Mouse (Mus musculus): ENCODE data around the gene Rbm47.

Gene Rbm47

DNA sequence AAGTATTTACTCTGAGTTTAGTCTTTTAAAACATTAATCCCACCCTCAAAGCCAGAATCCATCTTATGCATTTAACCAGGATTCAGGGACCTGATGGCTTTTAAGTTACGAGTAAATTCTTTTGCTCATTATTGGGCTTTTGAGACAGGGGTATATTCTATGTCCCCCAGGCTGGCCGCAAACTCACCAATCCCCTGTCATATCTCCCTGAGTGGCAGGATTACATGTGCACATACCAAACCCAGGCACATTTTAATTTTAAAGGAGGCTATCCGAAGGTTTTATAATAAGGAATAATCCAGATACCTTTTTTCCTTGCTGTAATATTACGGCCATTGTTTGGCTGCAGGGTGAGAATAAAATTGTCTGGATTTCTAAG is 111.3 kb downstream of the Rbm47 start:
- no peak for DNase-seq

DNA sequence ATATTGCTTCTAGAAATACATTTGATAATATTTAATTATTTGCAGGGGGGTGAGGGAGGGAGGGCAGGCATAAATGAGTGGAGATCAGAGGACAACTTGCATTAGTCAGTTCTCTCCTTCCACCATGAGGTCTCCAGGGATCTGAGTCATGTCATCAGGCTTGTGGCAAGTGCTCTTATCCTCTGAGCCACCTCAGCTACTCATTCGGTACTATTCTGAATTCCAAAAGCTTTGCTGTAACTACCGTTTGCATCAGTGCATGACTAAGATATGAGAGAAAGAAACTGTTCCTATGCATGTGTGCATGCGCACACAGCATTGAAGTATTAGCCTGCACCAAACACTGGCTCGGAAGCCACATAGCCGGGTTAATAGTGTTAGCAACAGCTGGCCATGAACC is 114.1 kb downstream of the Rbm47 start:
- DNase-seq: no peak

DNA sequence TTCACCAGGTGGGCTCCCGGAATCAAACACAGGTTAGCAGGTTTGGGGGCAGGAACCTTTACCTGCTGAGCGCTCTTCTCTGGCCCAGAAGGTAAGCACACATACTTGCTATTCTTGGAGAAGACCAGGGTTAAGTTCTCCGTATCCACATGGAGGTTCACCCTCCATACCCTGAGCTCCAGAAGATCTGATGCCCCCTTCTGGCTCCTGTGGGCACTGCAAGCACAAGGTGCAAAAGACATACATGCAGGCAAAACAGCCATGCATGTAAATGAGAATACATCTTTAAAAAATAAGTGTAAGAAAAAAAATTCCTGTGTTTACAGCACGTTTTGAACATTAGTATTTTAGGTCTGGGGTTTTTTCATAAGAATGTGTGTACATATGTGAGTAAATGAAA is 116.2 kb downstream of the Rbm47 start:
- DNase-seq: peak; percentile 35

DNA sequence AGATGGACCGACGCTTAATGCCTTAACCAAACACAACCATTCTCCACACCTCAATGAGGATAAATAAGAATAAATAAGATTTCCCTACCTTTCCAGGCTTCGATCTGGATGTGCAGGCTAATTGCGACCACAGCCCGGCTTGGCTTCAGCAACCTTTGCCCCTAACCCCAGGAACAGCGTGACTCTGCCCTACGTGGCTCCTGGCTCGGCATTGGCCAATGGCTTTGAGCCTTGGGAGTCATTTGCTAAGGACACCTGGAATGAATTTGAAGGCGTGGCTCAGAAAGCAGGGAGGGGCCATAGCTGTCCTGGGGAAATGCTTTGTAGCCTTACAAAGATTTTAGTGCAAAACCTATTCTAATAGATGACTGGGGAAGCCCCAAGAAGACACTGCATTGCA is 118.5 kb downstream of the Rbm47 start:
- peak; percentile 31 for DNase-seq

DNA sequence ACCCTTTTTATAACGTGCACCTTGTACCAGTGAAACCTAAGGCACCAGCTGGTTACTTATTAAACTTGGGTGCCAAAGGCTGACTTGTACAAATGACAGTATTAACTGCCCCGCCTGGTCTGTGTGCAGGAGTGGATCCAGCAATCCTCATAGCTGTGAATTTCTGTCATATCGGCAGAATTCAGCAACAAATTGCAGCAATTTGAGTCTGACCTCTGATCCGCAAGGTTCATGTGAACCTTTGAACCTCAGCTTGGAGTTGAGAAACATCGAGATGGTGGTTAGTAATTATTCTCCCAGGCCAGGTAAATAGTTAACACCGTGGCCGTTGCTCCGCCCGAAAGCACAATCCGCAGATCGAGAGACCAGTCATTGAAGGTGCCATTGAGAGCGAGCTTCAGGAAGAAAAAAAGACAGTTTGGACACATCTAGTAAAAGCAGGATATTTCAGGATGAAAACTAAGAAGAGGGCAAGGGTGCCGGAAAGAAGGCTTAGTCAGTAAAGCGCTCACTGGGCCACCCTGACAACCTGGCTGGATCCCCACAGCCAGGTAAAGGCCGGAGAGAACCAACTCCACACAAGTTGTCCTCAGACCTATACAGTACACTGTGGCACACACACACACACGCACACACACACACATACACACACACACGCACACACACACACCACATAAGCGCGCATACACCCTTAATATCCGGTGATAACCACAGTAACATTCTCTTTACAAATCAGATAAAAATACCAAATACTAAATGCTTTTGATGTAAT is 120.0 kb downstream of the Rbm47 start:
- no peak for DNase-seq

DNA sequence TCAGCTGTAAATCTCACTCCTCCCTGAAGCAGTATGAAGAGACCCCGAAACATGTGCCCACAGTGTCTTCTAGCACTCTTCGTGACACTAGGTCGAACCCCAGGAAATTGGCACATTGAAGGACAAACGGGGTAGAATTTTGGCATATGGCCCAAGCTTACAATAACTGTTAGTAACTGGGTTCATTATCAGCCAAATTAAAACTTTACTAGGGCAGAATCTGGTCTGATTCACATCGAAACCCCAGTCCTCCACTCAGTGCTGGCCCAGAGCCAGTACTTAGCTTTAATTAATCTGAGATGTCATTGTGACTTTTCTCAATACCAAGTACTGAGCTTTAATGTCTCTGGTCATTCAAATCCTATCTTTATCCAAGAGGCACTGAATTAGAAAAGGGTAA is 122.1 kb downstream of the Rbm47 start:
- DNase-seq: no peak

DNA sequence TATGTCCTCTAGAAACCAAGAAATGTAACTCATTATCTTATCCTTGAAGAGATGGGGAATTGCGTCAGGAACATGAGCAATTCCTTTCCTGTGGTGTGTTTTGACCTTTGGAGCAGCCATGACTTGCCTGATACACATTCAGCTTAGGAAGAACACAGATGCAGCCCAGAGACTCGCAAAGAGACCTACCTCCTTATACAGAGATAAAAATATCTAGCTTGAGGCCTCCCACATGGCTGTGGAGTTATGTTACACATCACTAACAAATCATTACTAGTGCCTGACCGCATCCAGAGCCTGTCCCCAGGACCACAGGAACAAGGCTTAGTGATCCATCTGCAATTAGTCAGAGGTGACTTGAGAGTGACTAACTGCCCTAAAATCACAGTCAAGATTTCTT is 126.6 kb downstream of the Rbm47 start:
- no peak for DNase-seq

DNA sequence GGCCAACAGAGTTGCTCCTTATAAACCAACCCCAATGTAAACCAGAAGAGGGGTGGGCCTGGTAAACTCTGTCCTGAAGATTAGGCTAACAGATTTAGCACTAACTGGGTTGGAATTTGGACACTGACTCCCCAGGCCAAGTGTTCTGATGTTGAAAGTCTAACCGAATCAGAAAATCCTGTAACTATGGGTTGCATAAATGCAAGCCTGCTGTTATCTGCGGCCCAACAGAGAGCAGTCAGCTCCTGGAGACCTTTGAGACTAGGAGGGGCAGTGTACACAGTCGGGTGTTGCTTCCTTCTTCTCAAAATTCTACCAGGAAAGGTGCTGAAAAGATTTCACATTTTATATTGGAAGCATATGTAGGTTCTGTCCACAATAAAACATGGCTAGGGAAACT is 129.0 kb downstream of the Rbm47 start:
- DNase-seq: no peak

DNA sequence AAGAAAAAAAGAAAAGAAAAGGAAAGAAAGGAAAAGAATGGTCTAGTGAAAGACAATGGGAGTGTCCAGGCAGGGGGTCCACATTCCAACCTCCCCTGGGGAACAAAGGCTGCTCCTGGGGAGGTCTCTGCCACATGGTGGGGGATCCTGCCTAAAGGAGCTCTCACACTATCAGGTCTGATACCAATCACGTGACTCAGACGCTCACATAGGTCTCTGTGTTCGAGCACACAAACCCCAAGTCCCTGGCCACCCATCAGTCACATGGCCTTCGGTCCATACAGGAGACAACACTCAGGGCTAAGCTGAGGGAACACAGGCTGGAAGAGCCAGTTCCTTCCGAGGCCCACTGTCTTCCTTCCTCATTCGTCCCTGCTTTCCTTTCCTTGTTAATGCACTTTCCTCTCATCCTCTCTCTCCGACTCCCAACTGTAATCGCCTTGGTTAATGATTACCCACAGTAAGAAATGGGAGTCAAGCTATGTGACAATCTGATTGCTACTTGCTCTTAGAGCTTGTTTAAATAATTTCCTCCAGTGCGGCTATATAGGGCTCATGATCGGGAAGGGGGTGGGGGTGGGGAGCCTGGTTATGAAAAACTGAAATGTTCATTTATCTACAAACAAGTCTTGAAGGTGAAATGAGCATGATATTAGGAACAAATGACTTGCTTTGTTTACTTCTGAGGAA is 130.1 kb downstream of the Rbm47 start:
- no peak for DNase-seq

DNA sequence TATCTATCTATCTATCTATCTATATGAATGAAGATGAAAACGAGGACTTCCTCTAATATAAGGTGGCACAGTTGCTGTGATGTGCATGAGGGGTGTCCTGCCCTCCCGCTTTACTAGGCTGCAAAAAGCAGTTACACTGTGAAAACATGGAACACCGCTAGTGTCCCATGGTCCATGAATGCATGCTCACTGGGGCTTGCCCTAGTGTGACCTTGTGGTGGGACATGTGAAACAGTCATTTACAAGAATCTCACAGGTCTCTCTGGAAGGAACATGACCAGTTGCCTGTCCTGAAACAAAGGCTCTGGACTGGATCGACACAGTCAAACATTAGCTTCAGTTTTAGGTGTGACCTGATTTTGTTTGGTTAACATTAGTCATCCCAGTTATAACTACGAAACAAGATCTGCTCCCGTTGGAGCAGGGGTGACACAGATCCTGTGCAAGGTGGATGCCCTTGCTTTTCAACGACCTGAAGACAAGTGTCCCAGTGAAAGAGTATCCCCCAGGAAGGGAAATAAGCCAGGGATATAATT is 132.1 kb downstream of the Rbm47 start:
- DNase-seq: no peak

DNA sequence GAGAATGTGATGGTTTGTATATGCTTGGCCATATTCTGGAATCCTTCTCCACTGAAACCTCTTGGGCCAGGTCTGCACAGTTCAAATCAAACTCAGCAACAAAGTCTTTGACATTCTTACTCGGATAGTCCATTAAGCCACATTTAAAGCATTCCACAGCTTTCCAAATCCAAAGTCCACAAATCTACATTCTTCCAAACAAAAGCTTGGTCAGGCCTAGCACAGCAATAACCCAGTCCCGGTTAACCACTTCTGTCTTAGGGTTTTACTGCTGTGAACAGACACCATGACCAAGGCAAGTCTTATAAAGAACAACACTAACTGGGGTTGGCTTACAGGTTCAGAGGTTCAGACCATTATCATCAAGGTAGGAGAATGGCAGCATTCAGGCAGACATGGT is 133.1 kb downstream of the Rbm47 start:
- DNase-seq: no peak

DNA sequence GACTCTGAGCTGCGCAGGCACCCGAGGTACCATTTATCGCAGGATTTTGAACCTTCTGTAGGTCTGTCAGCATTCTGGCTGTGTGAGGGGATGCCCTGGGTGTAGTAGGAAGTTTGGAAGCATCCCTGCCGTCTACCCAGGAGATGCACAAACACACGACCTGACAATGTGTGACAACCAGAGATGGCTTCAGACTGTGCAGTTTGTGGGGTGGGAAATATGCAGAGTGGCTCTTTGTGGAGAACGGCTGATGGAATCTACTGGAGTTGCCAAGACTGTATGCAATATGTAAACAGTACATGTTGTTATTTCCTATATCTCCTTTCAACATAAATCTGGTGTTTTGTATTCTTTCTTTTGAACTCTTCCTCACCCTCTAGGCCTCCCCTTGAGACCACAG is 135.9 kb downstream of the Rbm47 start:
- DNase-seq: no peak

DNA sequence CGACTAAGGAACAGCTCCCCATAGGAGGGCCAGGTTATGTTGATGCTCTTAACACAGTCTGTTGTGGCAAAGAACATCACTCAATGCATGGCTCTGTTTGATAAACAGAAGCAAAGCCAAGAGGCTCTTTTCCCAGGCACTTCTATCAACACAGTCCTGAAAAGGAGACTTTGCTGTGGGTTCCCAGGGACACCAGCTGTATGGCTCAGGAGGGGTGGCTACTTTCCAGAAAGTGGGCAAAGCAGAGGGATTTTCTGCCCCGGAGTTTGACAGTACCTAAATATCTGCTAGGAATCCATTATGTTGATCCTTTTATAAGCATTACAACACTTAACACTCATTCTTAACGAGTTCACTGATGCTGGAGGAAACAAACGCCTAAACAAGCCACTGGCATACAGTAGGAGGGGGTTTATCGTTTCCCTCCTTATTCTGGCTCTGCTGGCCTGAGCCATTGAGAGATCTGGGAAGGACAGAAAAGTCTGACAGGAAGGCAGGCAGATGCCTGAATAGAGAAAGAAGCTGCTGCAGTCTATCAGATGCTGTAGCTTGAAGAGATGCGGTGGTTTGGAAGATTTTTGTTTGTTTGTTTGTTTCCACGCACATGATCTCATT is 136.4 kb downstream of the Rbm47 start:
- no peak for DNase-seq

DNA sequence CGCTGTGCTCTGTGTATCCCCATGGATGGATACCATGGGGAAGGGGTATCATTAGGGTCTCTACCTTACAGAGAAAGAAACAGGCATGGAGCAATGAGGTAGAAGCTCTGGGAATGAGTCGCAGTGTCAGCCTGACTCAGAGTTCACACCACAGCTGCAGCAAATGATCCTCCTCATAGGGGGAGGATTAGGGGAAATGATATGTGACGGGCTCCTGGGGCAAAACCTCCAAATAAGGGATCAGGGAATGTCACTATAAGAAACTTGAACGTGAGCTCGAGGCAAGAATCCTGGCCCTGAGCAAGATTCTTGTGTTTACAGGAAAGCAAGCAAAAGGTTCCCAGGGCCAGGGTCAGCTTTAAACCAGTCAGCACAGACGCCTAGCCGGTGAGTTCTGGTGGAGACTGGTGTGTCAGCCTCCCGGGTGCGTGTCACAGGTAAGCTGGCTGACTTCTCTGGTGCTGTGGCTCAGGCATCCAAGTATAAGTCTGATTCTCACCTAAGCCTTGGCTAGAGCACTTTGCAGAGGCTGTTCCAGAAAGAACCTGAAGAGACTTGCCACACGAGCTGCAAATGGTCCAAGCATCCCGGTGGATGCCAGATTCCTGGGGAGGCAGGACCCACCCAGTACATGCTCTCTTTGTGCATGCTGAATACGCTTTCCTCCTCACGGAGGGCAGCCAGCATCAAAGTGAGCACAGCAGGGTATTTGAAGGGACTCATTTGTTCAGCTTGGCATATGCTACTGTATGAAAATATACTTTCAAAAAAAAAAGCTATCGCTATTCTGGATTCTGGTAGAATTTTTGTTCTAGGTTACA is 138.3 kb downstream of the Rbm47 start:
- no peak for DNase-seq

DNA sequence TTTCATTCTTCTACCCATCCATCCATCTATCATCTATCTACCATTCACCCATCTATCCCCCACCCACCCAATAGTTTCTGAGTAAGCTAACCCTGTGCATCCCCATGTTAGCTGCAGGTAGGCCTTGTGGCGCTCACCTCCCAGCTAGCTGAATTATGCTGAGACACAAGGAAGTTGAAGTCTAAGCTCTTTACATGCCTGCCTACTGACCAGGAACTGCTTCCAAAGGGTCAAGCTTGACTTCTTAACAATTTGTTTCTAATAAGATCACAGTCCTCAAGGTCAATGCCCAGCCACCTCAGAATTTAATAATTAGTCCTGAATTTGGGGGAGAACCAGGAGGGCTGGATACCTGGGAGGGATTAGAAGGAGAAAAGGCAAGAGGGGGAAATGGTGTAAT is 140.1 kb downstream of the Rbm47 start:
- DNase-seq: no peak

DNA sequence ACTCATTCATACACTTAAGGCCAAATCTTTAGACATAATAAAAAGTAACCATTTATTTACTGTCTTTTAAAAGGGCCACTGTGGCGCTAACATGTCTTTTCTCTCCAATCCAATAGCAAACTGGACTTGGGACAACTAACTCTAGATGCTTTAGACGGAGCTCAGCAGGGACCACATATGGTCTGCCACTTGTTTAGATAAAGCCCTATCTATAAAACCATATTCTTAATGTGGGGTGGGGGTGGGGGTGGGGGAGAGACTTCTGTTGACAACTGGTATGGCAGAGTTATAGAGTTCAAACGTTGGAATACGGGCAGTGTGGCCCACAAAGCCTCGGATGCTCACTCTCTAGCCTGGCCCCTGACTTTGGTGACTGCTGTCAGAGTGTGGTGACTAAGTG is 141.2 kb downstream of the Rbm47 start:
- DNase-seq: peak; percentile 29

DNA sequence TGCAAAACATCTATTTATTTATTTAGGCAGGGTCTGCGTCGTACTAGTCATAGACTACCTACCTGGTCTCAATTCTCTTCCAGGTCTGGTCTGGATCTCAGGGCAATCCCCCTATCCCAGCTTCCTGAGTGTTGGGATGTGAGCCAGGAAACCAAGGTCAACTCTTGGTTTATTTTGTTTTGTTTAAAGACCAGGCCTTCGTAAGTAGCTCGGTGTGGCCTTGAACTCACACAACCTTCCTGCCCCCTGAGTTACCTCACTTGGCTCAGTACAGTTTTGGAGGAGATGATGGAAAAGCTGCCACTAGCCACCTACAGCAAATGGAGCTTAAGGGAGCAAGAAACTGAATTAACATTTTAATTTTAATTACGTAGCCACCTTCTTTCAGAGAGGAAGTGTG is 144.7 kb downstream of the Rbm47 start:
- no peak for DNase-seq

DNA sequence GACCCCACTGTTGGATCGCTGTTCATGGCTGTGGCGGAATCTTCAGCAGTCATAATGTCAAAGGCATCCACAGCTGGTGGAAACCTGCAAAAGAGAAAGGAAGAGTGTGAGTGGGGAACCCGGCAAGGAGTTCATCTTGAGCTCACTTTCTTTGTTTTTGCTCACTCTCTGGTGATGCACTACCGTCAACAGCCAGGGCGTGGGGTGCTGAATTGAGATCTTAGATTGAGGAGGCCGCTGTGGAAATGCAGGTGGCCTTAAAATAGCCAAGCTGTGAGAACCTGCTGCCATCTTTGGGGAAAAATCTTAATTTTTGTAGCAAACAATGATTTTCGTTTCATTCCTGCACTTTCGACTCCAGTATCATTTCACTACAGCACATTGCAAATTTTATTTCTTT is 145.7 kb downstream of the Rbm47 start:
- DNase-seq: no peak

DNA sequence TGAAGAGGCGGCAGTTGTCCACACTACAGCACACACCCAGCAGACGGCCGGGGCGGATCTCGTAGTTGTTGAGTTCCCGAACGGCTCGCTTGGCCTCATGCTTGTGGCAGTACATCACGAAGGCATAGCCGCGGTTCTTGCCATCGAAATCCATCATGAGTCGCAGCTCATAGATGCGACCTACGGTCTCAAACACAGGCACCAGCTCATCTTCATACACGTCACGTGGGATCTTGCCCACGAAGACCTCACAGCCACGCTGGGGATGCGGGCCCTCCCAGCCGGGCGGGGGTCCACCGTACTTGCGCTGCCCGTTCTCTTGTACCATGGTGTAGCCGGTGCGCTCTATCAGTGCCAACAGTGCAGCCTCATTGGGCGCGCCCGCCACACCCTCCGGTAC is 146.1 kb downstream of the Rbm47 start:
- no peak for DNase-seq

DNA sequence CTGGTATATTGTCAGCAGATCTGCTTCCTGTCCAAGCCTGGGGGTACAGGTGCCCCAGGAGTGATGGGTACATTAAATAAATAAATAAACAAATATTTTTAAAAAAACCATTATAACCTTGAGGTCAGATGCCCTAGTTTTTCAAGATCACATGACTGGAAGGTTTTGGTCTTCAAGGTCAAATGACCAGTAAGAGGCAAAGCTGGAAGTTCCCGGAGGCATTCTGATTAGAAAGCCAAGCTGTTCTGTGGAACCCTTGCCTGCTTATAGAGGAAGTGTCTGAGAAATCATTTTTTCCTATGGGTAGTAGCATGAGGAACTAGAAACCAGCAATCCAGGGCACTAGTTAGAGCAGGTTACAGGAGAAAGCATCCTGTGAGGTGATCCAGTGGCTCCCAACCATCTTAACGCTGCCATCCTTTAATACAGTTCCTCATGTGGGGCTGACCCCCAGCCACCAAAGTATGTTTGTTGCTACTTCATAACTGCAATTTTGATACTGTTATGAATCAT is 157.4 kb downstream of the Rbm47 start:
- no peak for DNase-seq

DNA sequence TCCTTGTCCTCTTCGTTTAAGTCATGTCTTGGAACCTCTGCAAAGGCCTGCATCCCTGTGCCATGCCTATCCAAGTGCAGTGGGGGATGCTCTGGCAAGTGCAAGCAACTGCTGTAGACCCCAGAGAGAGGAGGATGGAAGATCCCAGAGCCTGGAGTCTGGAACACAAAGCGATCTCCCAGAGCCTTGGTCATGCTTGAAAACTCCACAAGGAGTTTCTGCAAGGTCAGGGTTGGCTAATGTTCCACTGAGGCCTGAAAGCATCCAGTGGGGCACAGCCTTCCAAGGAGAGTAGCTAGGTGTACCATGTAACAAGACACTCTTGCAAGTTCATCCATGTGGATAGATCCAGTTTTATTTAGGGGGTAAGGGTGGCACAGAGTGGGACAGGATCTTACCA is 158.5 kb downstream of the Rbm47 start:
- DNase-seq: no peak

DNA sequence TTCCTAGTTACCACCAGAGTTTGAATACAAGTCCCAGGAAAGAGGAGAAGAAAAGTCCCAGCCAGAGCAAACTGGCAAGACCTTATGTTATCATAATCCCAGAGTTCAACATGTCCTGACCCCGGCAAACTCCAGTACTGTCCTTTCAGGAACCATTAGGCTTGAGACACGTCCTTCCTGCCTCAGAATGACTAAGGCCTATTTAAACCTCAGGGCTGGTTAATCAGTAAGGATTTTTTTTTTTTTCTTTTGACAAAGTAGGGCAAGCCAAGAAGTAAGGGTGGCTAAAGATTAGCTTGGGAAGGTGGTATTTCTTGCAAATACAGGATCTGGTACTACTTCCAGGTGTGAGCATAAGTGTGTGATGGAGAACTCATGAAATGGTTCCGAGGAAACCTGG is 158.9 kb downstream of the Rbm47 start:
- DNase-seq: no peak

Measured in liver (tissue).